Mouse (Mus musculus) adrenal gland, postnatal 0 days (tissue): ENCODE data around the gene Foxa1. TPM values are rescaled to one million over a fixed set of nuclear protein-coding genes. Genes with fewer than 3 reads are reported as not detected.

Source experiments
- polyA plus RNA-seq: library from polyadenylated mRNA; unstranded; fragments of >200 nt; fragmentation: Nextera tagmentation; extraction: Ambion mirVana; gene quantifications from 2 replicates; pipeline ENCODE4 v1.2.1, GENCODE M21; 2015

The Foxa1 gene
- polyA plus RNA-seq = 0.04 and 0.46 TPM in 2 replicates

DNA sequence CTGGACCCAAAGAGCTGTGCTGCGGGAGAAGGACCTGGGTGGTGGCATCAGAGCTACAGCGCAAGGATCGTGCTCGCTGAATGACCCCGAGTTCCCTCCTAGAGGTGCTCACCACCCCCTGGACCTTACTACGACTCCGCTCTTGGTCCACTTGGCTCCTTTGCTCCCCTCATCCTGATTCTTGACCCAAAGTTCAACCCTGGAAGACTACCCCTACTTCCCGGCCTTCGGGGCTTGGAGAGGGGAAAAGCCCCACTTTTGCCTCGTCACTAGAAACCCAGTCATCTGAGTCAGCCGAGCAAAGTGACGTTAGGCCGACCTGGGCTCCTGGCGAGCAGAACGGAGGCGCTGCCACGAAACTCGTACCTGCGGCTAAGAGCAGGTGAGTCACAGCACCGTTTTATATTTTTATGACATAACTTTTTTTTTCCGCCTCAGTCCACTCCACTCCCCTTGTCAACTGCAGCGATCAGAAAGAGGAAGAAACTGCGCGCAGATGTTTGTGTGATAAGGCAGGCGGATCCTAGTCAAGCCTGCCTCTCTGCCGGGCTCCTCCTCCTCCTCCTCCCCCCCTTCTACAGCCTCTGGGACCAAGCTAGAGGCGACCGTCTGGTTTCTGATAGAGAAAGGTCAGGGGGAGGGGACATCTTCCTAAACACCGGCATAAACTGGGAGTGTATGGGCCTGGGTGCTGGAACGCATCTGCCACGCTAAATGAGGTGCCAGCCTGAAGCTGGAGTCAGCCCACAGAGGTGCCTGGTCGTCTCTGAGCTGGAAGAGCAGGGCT lies at the start of gene Foxa1:
TSS of gene Foxa1 (minus strand) at position 502 of the 787 bp plus-strand sequence.

DNA sequence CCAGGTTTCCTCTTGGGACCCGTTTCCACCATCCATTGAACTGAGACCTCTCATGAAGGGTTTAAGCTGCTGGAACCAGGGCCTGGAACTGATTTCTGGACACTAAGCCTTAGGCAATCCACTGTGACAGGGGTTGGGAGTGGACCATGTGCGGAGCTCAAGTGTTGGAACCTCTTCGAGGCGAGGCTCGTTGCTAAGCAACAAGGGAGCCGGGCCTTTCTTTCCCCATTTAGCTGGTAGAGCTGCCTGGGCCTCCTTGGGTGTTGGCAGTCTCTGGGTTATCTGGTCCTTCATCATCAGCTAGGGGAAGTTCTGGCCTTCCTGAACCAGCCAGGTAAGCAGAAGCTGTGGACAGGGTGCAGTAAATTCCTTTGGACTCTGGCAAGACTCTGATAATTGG lies 17.2 kb upstream of the Foxa1 start, which contains the start of gene Ttc6:
TSS of gene Ttc6 (plus strand) at position 205 of the 400 bp plus-strand sequence.

Other genes starting within 250 kb of the Foxa1 start
- 0.06 and 0.08 TPM in 2 replicates for gene Ttc6, start 17.2 kb upstream of the Foxa1 start, polyA plus RNA-seq